Mouse (Mus musculus) forebrain, embryonic 12.5 days (tissue): ENCODE results near the gene Gdpd3. TPM values are rescaled to one million over a fixed set of nuclear protein-coding genes. Genes with fewer than 3 reads are reported as not detected.
A peak's percentile ranks its signal among the peaks of the same experiment; 100 is the strongest.

Experiments
- ATAC-seq: fragments of 200-750 bp; cut with Nextera tagmentation; 2 replicates; pipeline ENCODE4 v1.8.0; 2017; ENCODE audit warnings: moderate TSS enrichment; ENCODE audit not compliant: low FRiP score
- H3K27ac ChIP-seq: fragments of 300-500 bp; sonication (generic); 2 replicates; pipeline ENCODE4 v1.5.1; 2016; ENCODE audit warnings: mild to moderate bottlenecking
- H3K27me3 ChIP-seq: fragments of 300-500 bp; sonication (generic); 2 replicates; pipeline ENCODE4 v1.6.1; 2016; ENCODE audit warnings: mild to moderate bottlenecking
- H3K36me3 ChIP-seq: fragments of 300-500 bp; sonication (generic); replicated peaks from 2 replicates; pipeline ENCODE4 v1.6.1; 2016; ENCODE audit warnings: mild to moderate bottlenecking
- H3K4me1 ChIP-seq: fragments of 300-500 bp; sonication (generic); 2 replicates; pipeline ENCODE4 v1.6.1; 2016
- H3K4me2 ChIP-seq: fragments of 300-500 bp; sonication (generic); 2 replicates; pipeline ENCODE4 v1.6.1; 2016; ENCODE audit warnings: mild to moderate bottlenecking, moderate library complexity
- H3K4me3 ChIP-seq: fragments of 300-500 bp; sonication (generic); replicated peaks from 2 replicates; pipeline ENCODE4 v1.5.1; 2016; ENCODE audit warnings: mild to moderate bottlenecking
- H3K9ac ChIP-seq: fragments of 300-500 bp; sonication (generic); 2 replicates; pipeline ENCODE4 v1.6.1; 2016; ENCODE audit warnings: mild to moderate bottlenecking
- H3K9me3 ChIP-seq: fragments of 300-500 bp; sonication (generic); 2 replicates; pipeline ENCODE4 v1.6.1; 2016
- WGBS: fragments of 180-500 bp; shearing (Covaris S2); methylation state at CpG from one replicate; pipeline ENCODE4 v1.1.7; 2016; 5-methylcytosine and 5-hydroxymethylcytosine counted together
- polyA plus RNA-seq: library from polyadenylated mRNA; unstranded; fragments of >200 nt; fragmentation: Nextera tagmentation; extraction: Ambion mirVana; gene quantifications from 2 replicates; pipeline ENCODE4 v1.2.1, GENCODE M21; 2016

The Gdpd3 gene
- polyA plus RNA-seq, 1 experiment from 2014 or later: 1.4 TPM

- Histone ChIP-seq H3K9ac (no peak overlapping the region), H3K4me3 (no peak overlapping the region), H3K4me1 (peaks cover 54% of the 10 kb centered on the region), H3K36me3 (peaks cover 38% of the 10 kb centered on the region), H3K27ac (no peak overlapping the region; the same call in 1 of the 2 replicates), H3K4me2 (no peak overlapping the region), H3K9me3 (no peaks in the 10 kb centered on the region), H3K27me3 (no peaks in the 10 kb centered on the region)
- no peak for ATAC-seq
- 82% methylated on average over 16 of the region's 16 CpGs for WGBS
Observed at GRCm38 (mm10) chr7:126795387-126796317, 29.5 kb downstream of the Gdpd3 start.

- Histone ChIP-seq H3K36me3 (peaks cover 40% of the 10 kb centered on the region), H3K27ac (no peak overlapping the region), H3K9me3 (no peaks in the 10 kb centered on the region), H3K9ac (0 out of 2 replicates have a peak overlapping the region, but pooled peaks have one; percentile 89), H3K27me3 (no peaks in the 10 kb centered on the region), H3K4me2 (peak overlapping the region; percentile 78; the same call in 1 of the 2 replicates), H3K4me1 (peaks cover 50% of the 10 kb centered on the region), H3K4me3 (peak overlapping the region; percentile 79; the same call in 1 of the 2 replicates)
- no peak for ATAC-seq
- 70% methylated on average over 8 of the region's 8 CpGs for WGBS
Observed at GRCm38 (mm10) chr7:126796350-126796932, 30.3 kb downstream of the Gdpd3 start.

GRCm38 (mm10) chr7:126797411-126798126 is 31.4 kb downstream of the Gdpd3 start, which contains the start of gene Fam57b:
Fam57b (plus strand) TSS chr7:126797668.
- no peak for ATAC-seq
- H3K27me3 ChIP-seq: no peaks in the 10 kb centered on the region
- no peaks in the 10 kb centered on the region for H3K9me3 ChIP-seq
- peaks cover 49% of the 10 kb centered on the region for H3K36me3 ChIP-seq
- H3K9ac ChIP-seq: peak within 1 kb of the TSS; percentile 89
- peaks cover 48% of the 10 kb centered on the region for H3K4me1 ChIP-seq
- H3K27ac ChIP-seq: peak within 1 kb of the TSS; percentile 96
- H3K4me3 ChIP-seq: peak within 1 kb of the TSS; percentile 79
- WGBS: 36% methylated on average over 21 of the region's 21 CpGs
- H3K4me2 ChIP-seq: peak within 1 kb of the TSS; percentile 78

- Histone ChIP-seq H3K27ac (peak overlapping the region; percentile 96), H3K9me3 (no peaks in the 10 kb centered on the region), H3K4me3 (peak overlapping the region; percentile 79), H3K4me2 (peak overlapping the region; percentile 78), H3K27me3 (no peaks in the 10 kb centered on the region), H3K4me1 (peaks cover 42% of the 10 kb centered on the region), H3K36me3 (peaks cover 56% of the 10 kb centered on the region), H3K9ac (peak overlapping the region; percentile 89)
- under 1% methylated on average over 40 of the region's 40 CpGs for WGBS
- ATAC-seq: no peak
Observed at GRCm38 (mm10) chr7:126798127-126799049, 32.3 kb downstream of the Gdpd3 start.

GRCm38 (mm10) chr7:126799050-126799467 is 32.9 kb downstream of the Gdpd3 start:
- peak; percentile 96 for ATAC-seq

GRCm38 (mm10) chr7:126799468-126800268 is 33.5 kb downstream of the Gdpd3 start:
- H3K27me3 ChIP-seq: no peaks in the 10 kb centered on the region
- H3K4me3 ChIP-seq: peak overlapping the region; percentile 79
- under 1% methylated on average over 38 of the region's 38 CpGs for WGBS
- H3K9me3 ChIP-seq: no peaks in the 10 kb centered on the region
- H3K9ac ChIP-seq: peak overlapping the region; percentile 89
- ATAC-seq: peak; percentile 89
- peak overlapping the region; percentile 78 for H3K4me2 ChIP-seq
- peaks cover 64% of the 10 kb centered on the region for H3K36me3 ChIP-seq
- H3K27ac ChIP-seq: peak overlapping the region; percentile 96
- H3K4me1 ChIP-seq: peaks cover 42% of the 10 kb centered on the region

More at GRCm38 (mm10) chr7:126799050-126799467, 32.9 kb downstream of the Gdpd3 start:
- peaks cover 42% of the 10 kb centered on the region for H3K4me1 ChIP-seq
- H3K9ac ChIP-seq: peak overlapping the region; percentile 89
- peak overlapping the region; percentile 78 for H3K4me2 ChIP-seq
- H3K27me3 ChIP-seq: no peaks in the 10 kb centered on the region
- H3K27ac ChIP-seq: peak overlapping the region; percentile 96
- peak overlapping the region; percentile 79 for H3K4me3 ChIP-seq
- peaks cover 61% of the 10 kb centered on the region for H3K36me3 ChIP-seq
- H3K9me3 ChIP-seq: no peaks in the 10 kb centered on the region
- whole genome bisulfite sequencing: under 1% methylated on average over 33 of the region's 36 CpGs

GRCm38 (mm10) chr7:126800269-126801056 is 34.3 kb downstream of the Gdpd3 start:
- no peaks in the 10 kb centered on the region for H3K27me3 ChIP-seq
- H3K4me1 ChIP-seq: peaks cover 42% of the 10 kb centered on the region
- H3K4me3 ChIP-seq: peak overlapping the region; percentile 79
- H3K9ac ChIP-seq: peak overlapping the region; percentile 89
- H3K27ac ChIP-seq: peak overlapping the region; percentile 96
- H3K36me3 ChIP-seq: peaks cover 64% of the 10 kb centered on the region
- peak overlapping the region; percentile 78 for H3K4me2 ChIP-seq
- H3K9me3 ChIP-seq: no peaks in the 10 kb centered on the region
- ATAC-seq: no peak
- WGBS: 26% methylated on average over 5 of the region's 5 CpGs

- H3K4me3 ChIP-seq: no peak overlapping the region
- peaks cover 61% of the 10 kb centered on the region for H3K36me3 ChIP-seq
- ATAC-seq: no peak
- H3K4me2 ChIP-seq: no peak overlapping the region
- no peaks in the 10 kb centered on the region for H3K9me3 ChIP-seq
- H3K27me3 ChIP-seq: no peaks in the 10 kb centered on the region
- H3K9ac ChIP-seq: 0 out of 2 replicates have a peak overlapping the region, but pooled peaks have one; percentile 89
- no peak overlapping the region for H3K27ac ChIP-seq
- H3K4me1 ChIP-seq: peaks cover 40% of the 10 kb centered on the region
- WGBS: 94% methylated on average over 16 of the region's 16 CpGs
Observed at GRCm38 (mm10) chr7:126801057-126801422, 34.9 kb downstream of the Gdpd3 start.

- no peak overlapping the region for H3K27ac ChIP-seq
- ATAC-seq: no peak
- no peak overlapping the region for H3K4me3 ChIP-seq
- no peaks in the 10 kb centered on the region for H3K9me3 ChIP-seq
- H3K36me3 ChIP-seq: peaks cover 54% of the 10 kb centered on the region
- WGBS: 87% methylated on average over 11 of the region's 11 CpGs
- no peaks in the 10 kb centered on the region for H3K27me3 ChIP-seq
- no peak overlapping the region for H3K9ac ChIP-seq
- no peak overlapping the region for H3K4me2 ChIP-seq
- peaks cover 31% of the 10 kb centered on the region for H3K4me1 ChIP-seq
Observed at GRCm38 (mm10) chr7:126802134-126802889, 36.2 kb downstream of the Gdpd3 start.
